Mouse (Mus musculus) layer of hippocampus, postnatal 14 days (tissue): Measurements from ENCODE around the gene Tsr2. TPM values are rescaled to one million over a fixed set of nuclear protein-coding genes. Genes with fewer than 3 reads are reported as not detected.

Experiments
- DNase-seq, 2 experiments: peaks; one replicate each; pipeline ENCODE4 v3.0.0; 2021 to 2022; ENCODE audit warnings: low spot score in 2 of 2, mixed read lengths in 1 of 2
- long read RNA-seq, 2 experiments: library from polyadenylated mRNA; stranded (forward); transcript quantifications; one replicate each; pipeline ENCODE4 v2.0.0; 2021
- total RNA-seq, 2 experiments: library from RNA; stranded (reverse); gene quantifications; 2 replicates each; pipeline ENCODE4 v1.2.3; 2021

Gene Tsr2
- 10 to 100 TPM; 51.2 to 61.5 TPM for total RNA-seq
- long read RNA-seq, experiment 1, transcript Tsr2-202 (5 exons, 3,796 nt) = major isoform, 16 of 22 reads
- long read RNA-seq, experiment 1, partial matches to known transcripts = 0 of 22 reads
- long read RNA-seq, experiment 1, other reads (novel, unspliced or antisense) = 3 of 22 reads
- long read RNA-seq, experiment 2, transcript Tsr2-202 (5 exons, 3,796 nt) = major isoform, 23 of 31 reads
- long read RNA-seq, experiment 2, partial matches to known transcripts = 1 of 31 reads
- long read RNA-seq, experiment 2, other reads (novel, unspliced or antisense) = 5 of 31 reads

DNA sequence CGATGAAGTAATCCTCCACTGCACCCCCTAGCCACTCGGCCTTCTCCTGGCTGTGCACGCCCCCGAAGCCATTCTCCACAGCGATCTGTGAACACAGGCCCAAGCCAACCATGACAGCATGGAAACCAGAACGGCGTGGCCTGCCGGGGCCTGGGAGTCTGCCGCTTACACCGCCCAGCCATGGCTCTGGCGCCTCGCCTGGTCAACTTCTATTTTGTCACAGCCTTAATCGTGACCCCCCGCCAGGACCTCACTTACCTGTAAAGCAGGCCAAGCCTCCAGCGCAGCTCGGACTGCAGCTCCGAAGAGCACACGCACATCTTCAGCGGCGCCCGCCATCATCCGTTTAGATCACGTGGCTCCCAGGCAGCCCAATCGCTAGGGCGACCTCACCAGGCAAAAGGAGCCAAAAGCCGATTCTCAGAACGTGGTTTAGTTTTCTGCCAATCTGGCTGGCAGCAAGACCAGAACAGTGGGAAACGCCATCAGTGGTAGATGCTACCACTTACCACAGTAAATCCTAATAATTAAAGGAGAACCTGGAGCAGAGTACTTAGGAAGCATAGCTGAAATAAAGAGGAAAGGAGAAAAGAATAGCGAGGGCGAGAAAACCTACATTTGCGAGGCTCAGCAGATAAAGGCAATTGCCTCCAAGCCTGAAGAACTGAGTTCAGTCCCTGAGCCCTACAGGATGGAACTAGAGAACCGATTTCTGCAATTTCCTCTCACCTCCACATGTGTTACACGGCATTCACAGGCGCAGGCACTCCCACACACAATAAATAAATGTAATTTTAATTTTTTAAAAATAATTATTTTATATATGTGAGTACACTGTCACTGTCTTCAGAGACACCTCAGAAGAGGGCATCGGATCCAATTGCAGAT, at the start of gene Tsr2:
TSS of gene Tsr2 (minus strand) at position 373 of the 888 bp plus-strand sequence.
- DNase-seq = peak; percentile 64 to 87

DNA sequence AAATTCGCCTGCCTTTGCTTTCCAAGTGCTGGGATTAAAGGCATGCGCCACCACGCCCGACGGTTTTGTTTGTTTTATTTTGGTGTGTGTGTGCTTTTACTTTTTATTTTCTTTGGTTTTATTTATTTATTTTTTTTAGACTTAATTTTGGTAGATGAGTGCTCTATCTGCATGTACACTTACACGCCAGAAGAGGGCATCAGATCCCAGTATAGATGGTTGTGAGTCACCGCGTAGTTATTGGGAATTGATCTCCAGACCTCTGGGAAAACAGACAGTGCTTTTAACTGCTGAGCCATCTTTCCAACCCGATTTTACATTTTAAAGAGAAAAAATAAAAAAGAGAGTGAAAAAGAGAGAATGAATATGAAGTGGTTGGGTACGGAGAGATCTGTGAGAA, 36.4 kb upstream of the Tsr2 start:
- peak in 1 of 2 experiments; percentile 3 for DNase-seq

DNA sequence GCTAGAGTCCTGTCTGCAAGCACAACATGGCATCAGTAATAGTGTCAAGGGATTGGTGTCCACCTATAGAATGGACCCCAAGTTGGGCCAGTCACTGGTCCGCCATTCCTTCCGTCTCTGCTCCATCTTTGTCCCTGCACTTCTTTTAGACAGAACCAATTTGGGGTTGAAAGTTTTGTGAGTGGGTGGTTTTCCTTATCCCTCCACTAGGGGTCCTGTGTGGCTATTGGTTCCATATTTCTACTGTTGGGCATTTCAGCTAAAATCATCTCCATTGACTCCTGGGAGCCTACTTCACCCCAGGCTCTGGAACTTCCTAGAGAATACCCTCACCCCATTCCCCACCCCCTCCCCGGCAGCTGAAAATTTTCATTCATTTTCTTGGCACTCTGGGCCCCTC, 34.1 kb upstream of the Tsr2 start:
- no peak for DNase-seq

DNA sequence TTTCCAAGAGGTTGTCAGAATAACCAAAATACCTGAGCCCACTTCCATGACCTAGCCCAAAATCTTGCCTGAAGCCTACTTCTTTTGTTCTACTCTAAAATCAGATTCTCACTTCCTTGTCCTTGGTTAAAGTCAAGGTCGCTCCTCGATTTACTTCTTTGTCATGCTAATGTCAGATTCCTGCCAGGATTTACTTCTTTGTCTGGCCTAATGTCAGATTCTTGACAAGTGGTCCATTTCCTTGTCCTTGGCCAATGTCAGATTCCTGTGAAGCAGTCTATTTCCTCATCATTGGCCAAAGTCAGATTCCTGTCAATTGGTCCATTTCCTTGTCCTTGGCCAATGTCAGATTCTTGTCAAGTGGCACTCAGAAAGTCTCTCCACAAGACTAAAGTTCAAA, 27.6 kb upstream of the Tsr2 start:
- DNase-seq = no peak

DNA sequence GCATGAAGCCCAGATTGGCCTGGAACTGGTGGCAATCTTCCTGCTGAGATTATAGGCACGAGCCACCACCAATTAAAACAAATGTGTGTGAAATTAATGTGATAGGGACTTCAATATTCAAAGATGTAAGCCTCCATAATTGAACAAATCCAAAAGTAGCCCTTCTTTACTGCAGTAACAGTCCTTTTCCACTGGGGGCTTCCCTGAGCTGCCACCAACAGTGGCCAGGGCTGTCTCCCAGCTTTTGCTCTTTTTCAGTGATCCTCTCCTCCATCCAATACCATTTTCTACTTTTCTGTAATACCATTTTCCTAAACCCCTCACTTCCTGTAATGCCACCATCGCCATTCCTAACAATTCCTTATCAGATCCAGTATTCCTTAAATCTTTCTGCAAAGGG, 21.1 kb upstream of the Tsr2 start:
- no peak for DNase-seq

DNA sequence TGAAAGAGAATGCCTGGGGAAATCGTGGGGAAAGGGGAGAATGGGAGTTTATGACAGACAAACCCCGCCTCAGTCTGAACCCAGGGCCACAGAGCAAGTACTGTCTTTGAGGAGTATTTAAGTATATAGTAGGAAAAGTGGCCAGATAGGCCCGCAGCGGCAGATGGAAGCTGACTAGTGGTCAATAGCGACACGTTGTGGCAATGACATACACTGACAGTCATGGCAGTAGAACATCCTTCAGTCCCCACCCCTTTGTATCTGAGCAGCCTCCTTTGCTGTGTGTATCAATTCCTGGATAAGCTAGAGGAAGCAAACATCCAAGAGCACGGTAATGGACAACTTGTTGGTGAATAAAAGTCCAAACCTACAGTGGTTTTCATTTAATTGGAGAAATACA, 20.5 kb upstream of the Tsr2 start:
- DNase-seq = peak in 1 of 2 experiments; percentile 32

DNA sequence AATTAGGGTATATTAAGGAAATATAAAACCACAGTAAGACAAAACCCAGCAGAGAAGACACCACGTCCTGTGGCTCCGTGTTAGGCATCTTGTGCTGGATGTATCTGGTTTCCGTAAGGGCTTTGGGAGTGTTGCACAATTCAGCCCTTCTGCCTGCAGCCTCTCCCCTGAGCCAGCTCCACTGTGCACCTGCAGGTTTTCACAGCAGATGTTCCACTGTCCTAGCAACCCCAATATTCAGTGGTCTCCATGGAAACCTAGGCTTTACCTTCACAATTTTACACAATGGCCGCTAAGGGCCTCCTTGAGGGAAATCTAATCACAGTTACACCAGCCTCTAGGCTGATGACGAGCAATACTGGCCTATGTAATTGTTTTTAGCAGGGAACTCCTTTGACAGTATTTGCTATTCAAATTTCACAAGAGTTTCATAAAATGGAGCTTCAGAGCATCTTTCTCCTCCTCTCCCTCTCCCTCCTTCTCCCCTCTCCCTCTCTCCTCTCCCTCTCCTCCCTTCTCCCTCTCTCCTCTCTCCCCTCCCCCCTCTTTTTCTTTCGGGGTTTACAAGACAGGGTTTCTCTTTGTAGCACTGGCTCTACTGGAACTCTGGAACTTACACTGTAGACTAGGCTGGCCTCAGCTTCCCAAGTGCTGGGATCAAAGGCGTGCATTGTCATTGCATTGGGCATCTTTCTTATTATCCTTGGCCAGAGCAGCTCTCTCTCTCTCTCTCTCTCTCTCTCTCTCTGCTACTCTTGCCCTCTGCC, 11.1 kb upstream of the Tsr2 start:
- DNase-seq = no peak

DNA sequence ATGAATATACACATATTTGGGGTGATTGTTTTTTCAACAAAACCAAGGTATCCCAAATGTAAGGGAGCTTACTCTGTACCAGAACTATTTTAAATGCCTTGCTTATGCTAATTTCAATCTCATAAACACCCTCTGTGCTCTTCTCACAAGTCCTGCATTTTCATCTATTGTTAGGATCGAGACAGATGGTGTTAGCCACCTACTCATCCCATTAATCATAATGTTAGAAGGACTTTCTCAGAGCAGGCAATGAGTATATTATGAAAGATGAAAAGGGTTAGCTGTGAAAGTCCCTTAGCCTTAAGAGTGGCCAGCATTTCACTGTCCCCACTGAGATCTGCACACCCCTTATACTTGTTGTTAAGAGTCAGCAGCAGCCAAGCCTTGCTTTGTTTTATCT, 8.9 kb downstream of the Tsr2 start:
- DNase-seq = peak in 1 of 2 experiments; percentile 26

DNA sequence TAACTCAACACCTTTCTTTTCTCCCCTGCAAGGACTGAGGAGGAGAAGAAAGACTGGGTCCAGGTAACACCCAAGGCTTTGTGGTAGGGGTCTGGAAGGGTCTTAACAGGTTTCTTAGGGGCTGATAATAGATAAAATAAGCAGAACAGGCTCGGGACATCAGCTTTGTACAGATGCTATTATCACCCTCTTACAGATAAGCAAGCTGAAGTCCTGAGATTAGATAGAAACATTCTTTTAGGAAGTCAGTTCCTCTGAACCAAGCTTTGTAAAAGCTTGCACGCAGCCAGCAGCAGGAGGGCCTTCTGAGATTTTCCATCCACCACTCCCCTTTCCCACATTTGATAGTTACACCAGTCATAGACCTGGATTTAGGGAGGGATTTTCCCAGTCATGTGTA, 10.7 kb downstream of the Tsr2 start:
- DNase-seq = no peak

DNA sequence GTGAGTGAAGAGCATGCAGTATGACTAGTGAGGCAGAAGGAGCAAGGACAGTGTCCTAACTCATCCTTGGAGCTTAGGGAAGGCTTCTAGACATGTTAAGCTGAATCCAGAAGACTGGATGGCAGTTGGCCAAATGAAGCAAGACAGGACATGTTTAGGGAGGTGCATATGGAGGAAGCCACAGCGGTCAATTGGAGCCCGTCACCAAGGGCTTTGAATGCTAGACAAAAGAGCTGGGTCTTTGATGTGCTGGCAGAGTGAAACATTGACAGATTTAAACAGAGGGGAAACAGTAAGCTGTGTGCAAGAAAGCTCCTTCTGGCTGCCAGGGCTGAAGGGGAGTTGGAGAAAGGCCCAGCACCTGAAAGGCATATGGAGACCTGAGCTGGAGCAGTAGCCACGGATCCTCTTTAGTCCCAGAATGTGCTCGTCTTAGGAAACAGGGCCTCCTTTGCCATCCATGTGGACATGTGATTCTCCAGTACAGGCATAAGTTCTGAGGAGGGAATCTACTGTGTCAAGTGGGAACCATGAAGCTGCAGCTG, 19.3 kb downstream of the Tsr2 start:
- DNase-seq = no peak

DNA sequence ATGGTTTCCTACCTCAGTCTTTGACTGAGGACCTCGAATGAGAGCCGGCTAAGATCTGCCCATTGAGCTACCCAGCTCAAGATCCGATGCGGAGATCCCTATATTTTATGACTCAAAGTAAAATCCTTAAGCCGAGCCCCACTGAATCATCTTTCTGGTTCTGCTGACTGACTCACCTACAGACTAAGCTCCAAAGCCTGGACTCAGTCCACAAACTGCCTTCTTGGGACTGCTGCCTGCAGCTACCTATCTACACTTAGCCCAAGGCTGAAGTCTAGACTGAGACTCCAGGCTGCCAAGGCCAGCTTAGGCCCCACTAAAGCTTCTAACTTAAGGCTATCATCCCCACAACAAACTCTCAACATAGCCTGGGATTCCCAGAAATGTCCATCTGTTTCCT, 20.3 kb downstream of the Tsr2 start:
- no peak for DNase-seq

DNA sequence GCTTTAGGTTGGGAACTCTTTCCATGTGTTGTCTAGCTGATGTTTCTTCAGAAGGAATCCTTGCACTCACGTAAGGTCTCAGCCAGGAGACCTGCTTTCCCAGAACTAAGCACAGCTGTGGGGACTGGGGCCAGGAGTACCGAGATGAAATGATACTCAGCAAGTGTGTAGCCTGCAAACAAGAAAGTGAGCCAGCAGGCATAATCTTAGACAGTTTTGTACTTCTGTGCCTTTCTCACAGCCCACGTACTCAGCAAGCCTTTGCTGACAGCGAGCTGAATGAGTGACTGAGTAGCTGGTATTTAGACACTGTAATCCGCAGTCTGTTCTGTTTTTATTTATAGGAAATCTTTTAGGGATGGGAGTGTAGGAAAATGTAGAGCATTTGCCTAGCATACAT, 28.5 kb downstream of the Tsr2 start:
- DNase-seq = no peak

DNA sequence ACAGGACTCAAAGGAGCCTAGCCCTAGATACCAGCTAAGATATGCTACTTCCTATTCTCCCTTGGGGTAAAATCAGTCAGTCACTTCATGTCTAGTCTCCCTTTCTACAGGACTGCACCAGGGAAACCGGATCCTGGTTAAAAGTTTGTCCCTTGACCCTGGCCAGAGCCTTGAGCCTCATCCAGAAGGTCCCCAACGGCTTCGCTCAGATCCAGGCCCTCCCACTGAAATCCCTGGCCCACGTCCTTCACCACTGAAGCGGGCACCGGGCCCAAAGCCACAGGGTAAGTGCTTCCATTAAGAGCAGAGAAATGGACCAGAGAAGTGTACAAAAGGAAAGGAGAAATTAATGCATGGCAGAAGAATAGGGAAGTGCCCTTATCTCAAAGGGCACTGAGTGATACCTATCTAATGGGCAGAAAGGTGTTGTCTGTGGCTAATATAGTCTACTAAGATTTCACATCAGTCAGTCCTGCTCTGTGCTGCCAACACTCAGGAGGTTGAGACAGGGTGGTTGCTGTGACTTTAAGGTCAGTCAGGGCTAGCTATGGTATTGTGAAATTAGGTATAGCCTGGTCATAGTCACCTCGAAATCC, 30.2 kb downstream of the Tsr2 start:
- no peak for DNase-seq

DNA sequence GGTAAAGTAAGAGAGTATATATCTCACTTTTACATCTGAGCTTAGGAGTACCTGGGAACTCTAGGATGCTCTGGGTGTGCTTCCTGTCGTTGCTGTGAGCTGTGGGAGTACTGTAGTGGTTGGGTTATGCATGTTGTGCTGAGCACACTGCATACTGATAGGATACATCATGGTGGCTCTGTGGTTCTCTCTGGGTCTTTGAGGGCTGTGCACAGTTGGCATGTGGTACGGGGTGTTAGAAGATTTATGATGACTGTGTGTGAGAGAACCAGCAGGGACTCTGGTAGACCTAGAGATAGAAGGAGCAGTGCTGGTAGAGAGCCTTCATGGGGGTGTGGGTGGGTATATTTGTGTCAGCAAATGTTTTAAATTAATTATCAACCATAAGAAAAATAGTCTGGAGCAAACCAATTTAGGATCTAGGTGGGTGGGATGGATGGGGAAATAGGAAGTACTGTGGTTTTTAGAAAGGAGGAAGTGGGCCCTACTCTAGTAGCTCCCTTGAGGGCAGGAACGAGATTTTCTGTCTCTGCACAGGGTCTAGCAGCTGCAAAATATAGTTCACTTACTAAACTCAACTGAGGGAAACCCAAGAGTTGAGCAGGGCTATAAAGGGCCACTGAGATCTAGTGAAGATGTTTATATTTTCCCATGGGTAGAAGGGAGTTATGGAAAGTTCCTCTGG, 34.6 kb downstream of the Tsr2 start:
- no peak for DNase-seq

DNA sequence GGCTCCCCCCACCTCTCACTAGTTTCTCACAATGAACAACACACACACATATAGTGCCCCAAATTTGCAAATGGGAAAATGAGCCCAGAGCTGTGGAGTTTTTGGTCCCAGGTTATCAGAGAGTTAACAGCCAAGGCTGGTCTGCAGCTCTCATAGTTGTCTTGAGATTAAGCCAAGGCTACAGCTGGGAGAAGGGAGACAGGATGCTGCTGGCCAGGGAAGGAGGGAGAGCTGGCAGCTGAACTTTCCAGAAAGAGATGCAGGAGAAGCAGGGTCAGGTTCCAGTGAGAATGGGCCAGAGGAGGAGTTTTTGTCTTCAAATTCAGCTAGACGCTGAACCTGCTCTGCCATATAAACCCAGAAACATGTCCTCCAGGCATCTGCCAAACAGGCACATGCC, 37.0 kb downstream of the Tsr2 start:
- no peak for DNase-seq

DNA sequence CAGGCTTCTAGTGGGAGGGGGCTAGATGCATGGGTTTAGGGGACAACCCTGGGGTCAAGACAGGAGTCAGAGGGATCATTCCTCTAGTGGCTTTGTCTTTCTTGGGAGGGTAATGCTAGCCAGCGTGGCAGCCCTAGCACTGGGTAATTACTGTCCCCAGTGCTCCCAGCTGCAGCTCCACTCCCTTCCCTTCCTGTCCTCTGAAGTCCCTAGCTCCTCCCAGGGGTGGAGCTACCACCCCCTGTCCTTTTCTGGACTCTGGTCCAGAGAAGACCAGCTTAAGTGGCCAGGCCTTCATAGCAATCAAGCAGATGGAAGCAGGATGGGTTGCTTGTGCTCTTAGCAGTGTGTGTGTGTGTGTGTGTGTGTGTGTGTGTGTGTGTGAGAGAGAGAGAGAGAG, 40.8 kb downstream of the Tsr2 start:
- DNase-seq = no peak

DNA sequence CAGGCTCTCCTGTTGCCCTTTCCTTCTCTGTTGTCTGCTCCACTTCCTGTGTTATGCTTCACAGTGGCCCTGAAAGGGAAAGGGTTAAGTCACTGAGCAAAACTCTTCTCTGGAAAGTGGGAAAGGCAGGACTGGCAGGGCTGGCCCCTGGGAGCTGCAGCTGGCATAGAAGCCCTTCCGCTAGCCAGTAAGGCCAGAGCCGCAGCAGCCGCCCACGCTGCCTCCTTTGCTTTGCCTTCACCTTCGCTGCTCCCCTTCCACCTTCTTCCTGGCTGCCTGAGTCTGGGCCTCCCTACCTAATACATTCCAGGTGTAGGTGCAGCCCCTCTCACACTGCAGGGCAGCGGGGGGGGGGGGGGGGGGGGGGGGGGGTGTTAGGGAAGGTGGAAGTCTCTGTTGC, 41.9 kb downstream of the Tsr2 start:
- no peak for DNase-seq

DNA sequence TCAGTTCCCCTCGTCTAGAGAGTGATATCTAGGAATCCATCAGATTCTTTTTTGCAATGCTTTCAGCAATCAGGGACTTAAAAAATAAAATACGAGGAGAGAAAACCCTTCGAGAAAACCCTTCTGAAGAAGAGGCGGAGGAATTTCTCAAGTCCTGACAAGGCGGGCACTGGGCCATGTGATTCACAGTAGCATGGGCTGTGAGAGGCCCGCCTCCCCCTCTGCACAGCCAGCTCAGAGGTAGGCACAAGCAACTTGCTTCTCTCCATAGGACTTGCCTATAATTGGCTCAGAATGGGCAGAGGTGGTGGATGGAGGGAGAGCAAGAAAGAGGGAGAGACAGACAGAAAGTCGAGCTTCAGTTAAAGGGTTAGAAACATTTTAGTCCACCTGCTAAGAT, 46.0 kb downstream of the Tsr2 start:
- DNase-seq = peak in 1 of 2 experiments; percentile 13

DNA sequence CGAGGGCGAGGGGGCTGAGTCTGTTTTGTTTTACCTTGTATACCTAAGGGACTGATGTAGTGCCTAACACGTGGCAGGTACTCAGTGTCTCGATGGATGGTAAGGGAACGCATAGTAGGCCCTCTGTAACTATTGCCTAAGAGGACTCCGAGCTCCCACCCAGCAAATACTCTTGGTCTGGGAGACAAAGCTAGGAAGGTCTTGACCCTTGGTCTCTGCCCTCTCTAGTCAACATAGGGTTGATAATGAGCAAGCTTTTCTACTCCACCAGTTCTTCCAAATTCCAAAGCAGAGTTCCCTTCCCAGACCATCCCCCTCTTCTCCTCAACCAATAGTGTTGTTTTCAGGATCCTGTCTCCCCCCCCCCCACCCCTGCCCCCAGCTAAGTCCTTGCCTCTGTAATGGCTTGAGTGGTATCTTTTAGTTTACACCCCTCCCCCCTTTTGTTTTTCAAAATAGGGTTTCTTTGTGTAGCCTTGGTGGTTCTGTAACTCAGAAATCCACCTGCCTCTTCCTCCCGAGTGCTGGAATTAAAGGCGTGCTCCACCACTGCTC, 46.6 kb downstream of the Tsr2 start:
- DNase-seq = no peak

DNA sequence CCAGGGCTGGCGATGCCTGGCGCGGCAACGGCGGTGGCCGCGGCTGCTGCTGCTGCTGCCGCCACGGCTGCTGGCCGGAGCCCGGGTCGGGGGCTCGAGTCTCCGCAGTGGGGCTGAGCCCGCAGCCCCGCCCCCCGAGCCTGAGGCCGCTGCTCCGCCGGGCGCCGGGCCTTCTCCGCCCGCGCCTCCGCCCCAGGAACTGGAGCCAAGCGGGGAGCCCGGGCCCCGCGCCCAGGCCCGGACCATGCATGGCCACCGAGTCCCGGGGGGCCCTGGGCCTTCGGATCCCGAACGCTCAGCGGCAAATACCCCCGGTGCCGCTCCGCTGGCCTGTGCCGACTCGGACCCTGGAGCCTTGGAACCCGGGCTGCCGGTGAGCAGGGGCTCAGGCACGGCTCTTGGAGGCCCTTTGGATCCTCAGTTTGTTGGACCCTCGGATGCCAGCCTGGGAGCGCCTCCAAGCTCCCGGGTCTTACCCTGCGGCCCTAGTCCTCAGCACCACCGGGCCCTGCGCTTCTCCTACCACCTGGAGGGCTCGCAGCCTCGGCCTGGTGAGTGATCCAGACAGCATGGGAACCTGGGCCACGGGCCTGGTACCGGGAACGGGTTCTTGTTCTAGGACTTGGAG, 48.8 kb downstream of the Tsr2 start:
- peak; percentile 16 to 23 for DNase-seq
